Mouse (Mus musculus) ES-Bruce4 (cell line): ENCODE measurements at regions not wholly inside any gene's neighbourhood (a gene's known extent, or its start where the extent isn't known, plus 50 kb on each side); places are given as distances from the start of the nearest gene placed in this dataset.

Source experiments
- CTCF ChIP-seq: IDR thresholded peaks from one replicate; pipeline ENCODE4 v1.8.1; 2011; ENCODE audit warnings: low read depth, low read length
- EP300 ChIP-seq: IDR thresholded peaks from 2 replicates; pipeline ENCODE4 v1.6.1; 2011; ENCODE audit warnings: low read depth, low read length; ENCODE audit not compliant: insufficient read depth
- POLR2A ChIP-seq: IDR thresholded peaks from one replicate; pipeline ENCODE4 v1.8.1; 2011; ENCODE audit warnings: low read length; ENCODE audit not compliant: insufficient read depth

DNA sequence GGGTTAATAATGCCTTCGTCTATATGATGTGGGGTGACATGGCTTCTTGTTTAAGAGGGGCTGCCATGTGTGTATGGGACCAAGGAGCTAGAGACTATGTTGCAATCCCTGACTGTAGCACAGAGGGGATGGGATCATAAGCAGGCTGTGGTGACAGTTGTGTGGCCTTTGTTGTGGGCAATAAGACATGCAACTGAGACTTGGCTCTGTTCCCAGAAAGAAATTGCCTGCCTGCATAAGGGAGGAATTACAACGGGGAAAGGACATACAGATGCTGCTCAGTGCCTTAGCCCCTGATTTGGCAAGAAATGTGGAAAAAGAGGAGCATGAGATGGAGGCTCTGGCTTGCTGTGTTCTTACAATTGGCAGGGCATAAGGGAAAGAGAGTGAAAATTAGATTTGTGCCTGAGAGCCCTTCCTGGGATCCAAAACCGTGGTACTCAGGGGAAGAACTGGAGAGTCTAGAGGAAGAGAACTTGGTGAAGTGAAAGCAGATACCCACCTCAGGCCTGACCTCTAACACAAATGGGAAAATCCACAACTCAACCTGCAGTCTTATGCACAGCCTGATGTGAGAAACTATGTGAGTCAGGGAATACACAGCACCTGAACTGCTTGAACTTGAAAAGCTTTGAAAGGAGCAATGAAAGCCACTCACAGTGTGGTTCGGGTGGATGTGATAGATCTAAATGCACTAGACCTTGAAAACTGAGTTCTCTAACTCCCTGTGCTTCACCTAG is 271.9 kb downstream of the 4930544G11Rik start:
- no peak for TF ChIP-seq EP300
- TF ChIP-seq POLR2A: no peak
- TF ChIP-seq CTCF: no peak
